Mouse (Mus musculus): Measurements from ENCODE around the gene 4930432K21Rik.

Gene 4930432K21Rik

GRCm38 (mm10) chr8:84147769-84148530 lies at the start of gene 4930432K21Rik, which contains the start of gene Cc2d1a:
4930432K21Rik (plus strand) TSS chr8:84148025.
Cc2d1a (minus strand) TSS chr8:84147936.
- DNase-seq (ENCODE audit: low read depth in 2 of 2, low spot score in 2 of 2): peak; percentile 88 to 92

DNA sequence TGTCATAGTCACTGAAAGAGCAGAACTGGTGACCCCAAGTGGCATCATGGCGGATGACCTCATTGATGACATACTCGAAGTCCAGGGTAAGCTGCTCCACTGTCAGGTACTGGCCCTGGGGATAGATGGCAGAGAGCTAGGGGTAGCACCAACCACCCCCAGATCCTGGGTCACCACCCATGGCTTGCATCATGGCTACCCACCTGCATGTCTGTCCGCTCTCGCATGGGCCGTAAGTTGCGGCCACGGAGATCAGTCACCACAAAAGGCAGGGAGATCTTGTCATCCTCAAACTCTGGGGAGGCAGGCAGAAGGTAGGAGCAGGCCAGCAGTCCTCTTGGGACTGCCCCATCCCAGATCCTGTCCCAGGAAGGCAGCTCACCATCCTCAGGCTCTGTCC lies 49.4 kb upstream of the 4930432K21Rik start:
- DNase-seq (ENCODE audit: low read depth in 2 of 2, low spot score in 2 of 2): no peak

DNA sequence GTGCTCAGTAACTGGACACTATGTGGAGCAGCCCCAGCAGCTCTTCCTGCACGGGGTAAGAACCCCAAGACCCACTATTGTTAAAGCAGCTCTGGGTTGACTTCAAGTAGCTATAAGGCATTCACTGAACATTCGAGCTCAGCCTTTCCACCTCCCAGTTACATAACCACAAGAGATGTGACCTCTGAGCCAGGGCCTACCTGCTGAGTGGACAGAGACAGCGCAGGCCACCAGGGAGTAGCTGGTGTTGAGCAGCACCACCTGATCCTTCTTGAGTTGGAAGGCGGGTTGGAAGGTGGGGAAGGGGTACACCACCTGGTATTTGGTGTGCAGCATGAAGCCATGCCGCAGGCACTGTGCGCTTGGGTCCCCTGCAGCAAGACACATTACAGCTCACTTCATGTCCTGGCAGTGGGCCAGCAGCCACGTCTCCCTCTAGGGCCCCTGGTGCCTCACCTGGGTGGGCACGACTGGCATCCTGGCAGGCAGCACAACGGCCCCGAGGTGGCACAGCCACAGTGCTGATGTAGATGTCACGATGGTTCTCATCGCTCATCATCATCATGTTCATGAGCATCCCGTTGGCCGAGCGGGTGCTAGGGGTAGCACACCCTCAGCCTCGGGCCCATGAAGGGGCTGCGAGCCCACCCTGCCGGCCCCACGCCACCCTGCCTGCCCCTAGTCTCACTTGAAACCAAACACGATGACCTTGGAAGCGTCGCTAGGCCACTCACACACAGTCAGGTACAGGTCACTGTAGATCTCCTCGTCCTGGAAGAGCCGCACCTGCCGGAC lies 46.2 kb upstream of the 4930432K21Rik start:
- no peak for DNase-seq (ENCODE audit: low read depth in 2 of 2, low spot score in 2 of 2)

GRCm38 (mm10) chr8:84103601-84104000 lies 44.2 kb upstream of the 4930432K21Rik start:
- DNase-seq (ENCODE audit: low read depth in 2 of 2, low spot score in 2 of 2): no peak

DNA sequence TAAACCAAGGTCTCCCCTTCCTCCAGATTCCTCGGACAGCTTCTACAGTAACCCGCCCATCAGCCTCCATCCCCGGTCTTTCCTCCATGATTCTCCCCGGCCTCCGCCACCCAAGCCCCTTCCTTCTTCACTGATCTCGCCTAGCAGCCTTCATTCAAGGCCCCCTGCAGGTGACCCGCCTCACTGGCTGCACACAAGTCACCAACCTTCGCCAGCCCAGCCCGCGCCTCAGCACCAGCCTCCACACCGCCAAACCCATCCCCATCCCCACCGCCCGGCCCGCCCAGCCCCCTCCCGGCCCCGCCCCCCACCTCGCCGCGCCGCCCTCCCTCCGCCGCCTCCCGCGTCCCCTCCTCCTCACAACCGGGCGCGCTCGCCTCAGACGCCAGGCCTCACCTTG lies 43.6 kb upstream of the 4930432K21Rik start:
- DNase-seq (ENCODE audit: low read depth in 2 of 2, low spot score in 2 of 2): peak; percentile 62 to 64

GRCm38 (mm10) chr8:84104697-84105609 lies 42.9 kb upstream of the 4930432K21Rik start, which contains the start of gene Dcaf15:
Dcaf15 (minus strand) TSS chr8:84104768.
- DNase-seq (ENCODE audit: low read depth in 2 of 2, low spot score in 2 of 2): peak; percentile 95 to 96

DNA sequence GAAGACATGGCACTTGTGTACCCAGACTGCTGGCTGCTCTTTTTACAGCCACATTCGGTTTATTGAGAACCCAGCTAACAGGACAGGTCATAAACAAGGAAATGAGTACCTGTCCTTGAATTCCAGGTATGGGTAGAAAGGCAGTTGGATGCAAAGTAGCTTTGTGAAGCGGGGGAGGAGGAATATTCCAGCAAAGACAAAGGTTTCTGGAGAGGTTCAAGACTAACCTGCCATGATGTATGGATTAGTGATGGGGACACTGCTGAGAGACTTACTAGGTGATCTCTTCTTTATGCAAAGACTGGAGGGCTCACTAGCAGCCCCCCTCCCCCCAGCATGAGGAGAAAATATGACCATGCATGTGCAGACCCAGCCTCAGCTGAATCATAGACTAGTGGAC lies 42.1 kb upstream of the 4930432K21Rik start:
- DNase-seq (ENCODE audit: low read depth in 2 of 2, low spot score in 2 of 2): no peak

DNA sequence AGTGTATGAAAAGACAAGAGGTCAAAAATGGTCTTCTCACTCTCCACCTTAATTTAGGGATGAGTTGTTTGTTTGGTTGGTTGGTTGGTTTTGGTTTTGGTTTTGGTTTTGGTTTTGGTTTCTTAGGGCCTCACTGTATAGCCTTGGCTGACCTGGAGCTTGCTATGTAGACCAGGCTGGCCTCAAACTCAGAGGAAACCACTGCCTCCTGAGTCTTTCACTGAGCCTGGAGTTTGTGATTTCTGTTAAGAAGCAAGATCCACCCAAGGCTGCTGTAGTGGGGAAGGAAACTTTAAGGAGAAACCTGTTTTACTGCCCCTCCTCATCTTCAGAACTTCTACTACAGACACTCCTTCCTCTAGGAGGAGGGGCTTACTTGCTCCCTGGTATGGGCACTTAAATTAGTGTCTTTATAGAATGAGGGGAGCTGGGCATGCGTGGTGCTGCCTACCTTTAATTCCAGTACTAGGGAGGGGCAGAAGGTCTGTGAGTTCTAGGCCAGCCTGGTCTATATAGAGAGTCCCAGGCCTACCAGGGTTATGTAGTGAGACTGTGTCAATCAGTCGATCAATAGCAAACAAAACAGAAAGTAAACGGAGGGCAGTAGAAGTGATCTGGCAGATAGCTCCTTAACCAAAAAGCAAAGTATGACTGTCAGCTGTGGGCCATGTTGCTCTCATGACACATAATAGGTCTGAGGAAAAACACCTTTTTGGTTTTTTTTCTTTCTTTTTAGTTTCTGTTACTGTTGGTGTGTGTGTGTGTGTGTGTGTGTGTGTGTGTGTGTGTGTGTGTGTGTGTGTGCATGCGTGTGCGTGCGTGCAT lies 41.4 kb upstream of the 4930432K21Rik start:
- DNase-seq (ENCODE audit: low read depth in 2 of 2, low spot score in 2 of 2): no peak

DNA sequence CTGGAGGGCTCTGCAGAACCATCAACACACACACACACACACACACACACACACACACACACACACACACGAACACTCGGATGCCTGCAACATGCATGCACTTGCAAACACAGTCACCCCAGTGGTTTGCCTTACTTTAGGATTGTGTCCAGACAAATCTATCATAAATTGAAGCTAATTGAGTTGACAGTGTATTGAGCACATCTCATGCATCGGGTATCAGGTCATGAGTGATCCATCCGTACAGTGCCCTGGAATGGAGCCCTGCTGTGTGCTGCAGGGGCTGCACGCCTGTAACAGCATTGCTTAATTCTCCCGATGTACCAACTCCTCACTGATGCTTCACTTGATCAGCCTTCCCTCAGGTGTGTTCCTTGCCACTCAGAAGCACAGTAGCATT lies 32.2 kb upstream of the 4930432K21Rik start:
- no peak for DNase-seq (ENCODE audit: low read depth in 2 of 2, low spot score in 2 of 2)

GRCm38 (mm10) chr8:84122151-84122550 lies 25.7 kb upstream of the 4930432K21Rik start:
- no peak for DNase-seq (ENCODE audit: low read depth in 2 of 2, low spot score in 2 of 2)

- DNase-seq (ENCODE audit: low read depth in 2 of 2, low spot score in 2 of 2): no peak
Measured at GRCm38 (mm10) chr8:84125656-84126055, 22.2 kb upstream of the 4930432K21Rik start, which contains the start of gene Podnl1. Podnl1 (plus strand) TSS chr8:84125989.

- no peak for DNase-seq (ENCODE audit: low read depth in 2 of 2, low spot score in 2 of 2)
Measured at GRCm38 (mm10) chr8:84126742-84127141, 21.1 kb upstream of the 4930432K21Rik start.

- peak; percentile 77 to 80 for DNase-seq (ENCODE audit: low read depth in 2 of 2, low spot score in 2 of 2)
Measured at GRCm38 (mm10) chr8:84127202-84127901, 20.5 kb upstream of the 4930432K21Rik start.

GRCm38 (mm10) chr8:84128277-84128676 lies 19.5 kb upstream of the 4930432K21Rik start:
- DNase-seq (ENCODE audit: low read depth in 2 of 2, low spot score in 2 of 2): peak in 1 of 2 experiments; percentile 58

DNA sequence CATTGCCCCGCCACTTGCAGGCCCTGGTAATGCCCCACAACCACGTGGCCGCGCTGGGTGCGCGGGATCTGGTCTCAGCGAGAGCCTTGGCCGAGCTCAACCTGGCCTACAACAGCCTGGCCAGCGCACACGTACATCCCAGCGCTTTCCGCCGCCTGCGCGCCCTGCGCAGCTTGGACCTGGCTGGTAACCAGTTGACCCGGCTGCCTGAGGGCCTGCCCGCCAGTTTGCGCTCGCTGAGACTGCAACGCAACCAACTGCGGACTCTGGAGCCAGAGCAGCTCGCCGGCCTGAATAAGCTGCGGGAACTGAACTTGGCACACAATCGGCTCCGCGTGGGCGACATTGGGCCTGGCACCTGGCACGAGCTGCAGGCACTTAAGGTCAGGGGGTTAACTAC lies 17.0 kb upstream of the 4930432K21Rik start:
- no peak for DNase-seq (ENCODE audit: low read depth in 2 of 2, low spot score in 2 of 2)

- no peak for DNase-seq (ENCODE audit: low read depth in 2 of 2, low spot score in 2 of 2)
Measured at GRCm38 (mm10) chr8:84132225-84132624, 15.6 kb upstream of the 4930432K21Rik start.

DNA sequence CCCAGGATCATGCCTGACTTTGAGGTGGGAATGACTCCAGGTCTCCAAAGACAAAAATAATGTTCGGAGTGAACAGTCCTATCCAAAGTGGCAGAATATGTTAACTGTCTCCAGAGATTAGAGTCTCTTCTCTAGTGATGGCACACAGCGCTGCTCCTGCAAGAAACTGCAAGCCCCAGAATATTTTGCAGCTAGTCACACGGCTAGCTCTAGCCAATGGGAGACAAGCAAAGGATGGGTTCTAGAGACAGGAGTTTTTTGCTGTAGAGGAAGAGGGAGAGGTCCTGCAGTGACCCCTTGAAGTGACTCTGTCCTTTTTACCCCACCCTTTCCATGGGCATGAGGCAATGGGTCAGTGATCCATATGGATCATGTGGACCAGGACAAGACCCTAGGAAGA lies 10.0 kb upstream of the 4930432K21Rik start:
- DNase-seq (ENCODE audit: low read depth in 2 of 2, low spot score in 2 of 2): no peak

GRCm38 (mm10) chr8:84140838-84141237 lies 7.0 kb upstream of the 4930432K21Rik start:
- DNase-seq (ENCODE audit: low read depth in 2 of 2, low spot score in 2 of 2): no peak

GRCm38 (mm10) chr8:84144636-84145245 lies 3.1 kb upstream of the 4930432K21Rik start:
- no peak for DNase-seq (ENCODE audit: low read depth in 2 of 2, low spot score in 2 of 2)

Data from CD8-positive naive resting alpha-beta T cell, adult 2 months (primary cell).